Mouse (Mus musculus) B cell, adult 2 months (primary cell): ENCODE results near the gene Rcn3.
A peak's percentile ranks its signal among the peaks of the same experiment; 100 is the strongest.
"Not testable (repeated sequence)": the region's sequence is repeated elsewhere in the genome, so short reads cannot be mapped to it uniquely, and the experiment has no call there.

Source experiments
- DNase-seq, 2 experiments: peaks; one replicate each; pipeline ENCODE4 v3.0.0; 2022

Rcn3 gene

DNA sequence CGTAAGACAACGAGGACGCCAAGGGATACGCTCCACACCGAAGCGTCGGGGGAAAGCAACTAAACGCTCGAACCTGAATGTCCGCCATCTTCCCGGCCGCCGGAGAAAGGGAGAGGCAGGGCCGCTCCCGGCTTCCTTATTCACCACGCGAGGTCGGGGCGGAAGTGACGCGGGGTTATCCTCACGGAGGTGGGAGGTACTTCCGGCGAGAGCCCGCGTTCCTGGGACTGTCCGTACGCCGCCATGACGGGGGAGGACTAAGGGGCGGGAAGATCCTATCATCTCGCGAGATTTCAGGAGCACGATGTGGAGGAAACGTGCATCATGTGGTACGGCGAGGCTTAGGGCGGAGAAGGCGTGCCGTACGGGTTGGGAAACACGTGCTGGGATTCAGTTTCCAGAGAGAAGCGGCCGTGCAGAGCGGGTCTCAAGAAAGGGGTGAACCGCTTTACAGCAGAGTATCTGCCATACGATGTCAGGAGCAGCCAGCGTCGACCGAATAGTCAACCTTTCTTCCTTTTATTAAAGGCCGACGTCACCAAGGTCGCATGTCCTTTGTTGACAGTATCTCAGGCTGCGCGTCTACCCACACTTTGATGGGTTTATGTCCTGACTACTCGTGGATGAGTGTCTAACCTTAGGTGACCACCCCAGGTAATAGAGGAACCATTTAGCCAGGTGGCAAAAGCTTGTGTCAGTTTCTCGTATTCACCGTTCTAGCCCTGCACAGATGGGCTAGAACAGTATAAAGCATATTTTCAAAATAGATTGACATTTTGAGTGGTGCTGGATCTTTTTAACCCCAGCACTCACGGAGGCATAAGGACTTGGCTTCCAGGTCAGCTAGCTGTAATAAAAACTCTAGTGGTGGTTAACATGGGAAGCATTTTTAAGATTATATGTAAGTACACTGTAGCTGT lies 32.5 kb upstream of the Rcn3 start, which contains the start of gene Rps11:
Gene Rps11 (minus strand): TSS at position 216 of the 920 bp plus-strand sequence.
- peak; percentile 98 for DNase-seq

- DNase-seq = peak; percentile 61 to 64
Observed at GRCm38 (mm10) chr7:45123186-45123570, 31.2 kb upstream of the Rcn3 start.

DNA sequence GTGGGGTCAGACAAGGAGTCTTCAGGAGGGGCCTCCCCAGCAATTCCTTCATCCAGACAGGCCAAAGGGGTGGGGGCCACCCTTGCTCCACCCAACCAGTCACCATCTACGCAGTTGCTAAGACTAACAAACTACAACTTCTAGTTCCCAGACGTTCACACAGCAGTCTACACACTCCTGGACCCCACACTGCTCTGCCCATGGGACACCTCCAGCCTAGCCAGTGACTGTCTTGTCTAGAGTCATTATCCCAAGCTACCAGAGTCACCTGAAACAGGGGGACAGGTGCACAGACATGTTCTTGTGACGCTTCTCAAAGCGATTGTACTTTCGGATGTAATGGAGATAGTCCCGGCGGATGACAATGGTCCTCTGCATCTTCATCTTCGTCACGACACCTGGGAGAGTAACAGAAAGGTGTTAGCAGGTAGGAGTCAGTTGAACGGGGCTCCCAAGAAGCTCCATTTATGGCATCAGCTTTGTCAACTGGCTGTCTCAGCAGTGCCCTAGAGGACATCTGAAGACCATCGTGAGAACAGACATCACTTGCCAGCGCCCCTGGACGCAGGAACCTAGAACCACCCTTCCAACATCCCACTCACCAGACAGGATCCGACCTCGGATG lies 30.7 kb upstream of the Rcn3 start:
- peak in 1 of 2 experiments; percentile 23 for DNase-seq

DNA sequence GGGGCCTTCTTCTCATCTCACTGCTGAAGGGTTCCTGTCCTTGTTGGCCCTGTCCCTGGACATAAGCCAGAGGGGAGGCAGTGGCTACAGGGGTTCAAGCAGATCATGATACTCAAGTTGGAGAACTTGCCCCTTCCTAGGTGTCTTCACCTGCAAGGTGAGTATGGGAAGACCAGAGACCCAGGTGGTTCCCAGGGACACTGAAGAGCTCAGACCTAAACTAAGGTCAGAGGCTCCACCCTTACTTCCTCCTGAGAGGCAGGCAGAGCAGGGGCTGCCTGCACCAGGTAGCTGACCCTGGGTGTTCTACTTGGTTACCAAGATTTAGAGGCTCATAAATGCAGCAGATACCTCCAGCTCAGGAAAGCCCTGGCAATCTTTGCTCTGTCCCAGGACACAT lies 29.9 kb upstream of the Rcn3 start:
- no peak for DNase-seq

GRCm38 (mm10) chr7:45121404-45121803 lies 29.4 kb upstream of the Rcn3 start:
- peak; percentile 71 to 72 for DNase-seq

- peak; percentile 34 to 35 for DNase-seq
Observed at GRCm38 (mm10) chr7:45119780-45120709, 28.0 kb upstream of the Rcn3 start.

- DNase-seq = no peak
Observed at GRCm38 (mm10) chr7:45118336-45118735, 26.3 kb upstream of the Rcn3 start.

DNA sequence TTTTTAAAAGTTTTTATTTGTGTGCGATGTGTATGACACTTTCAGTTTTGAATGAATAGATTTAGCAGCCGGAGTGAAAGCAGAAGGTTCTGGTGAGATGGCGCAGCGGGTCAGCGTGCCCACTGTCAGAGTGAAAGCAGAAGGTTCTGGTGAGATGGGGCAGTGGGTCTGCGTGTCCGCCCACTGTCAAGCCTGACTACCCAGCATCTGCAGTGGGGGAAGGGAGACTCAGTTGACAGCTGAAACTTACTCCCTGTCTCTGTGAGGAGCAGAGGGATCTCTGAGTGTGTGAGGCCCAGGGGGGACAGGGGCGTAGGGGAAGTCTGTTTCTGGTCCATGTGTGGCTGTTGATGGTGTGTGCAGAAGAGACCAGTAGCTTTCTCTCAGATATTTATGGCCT lies 25.5 kb upstream of the Rcn3 start:
- DNase-seq = peak; percentile 33 to 34

DNA sequence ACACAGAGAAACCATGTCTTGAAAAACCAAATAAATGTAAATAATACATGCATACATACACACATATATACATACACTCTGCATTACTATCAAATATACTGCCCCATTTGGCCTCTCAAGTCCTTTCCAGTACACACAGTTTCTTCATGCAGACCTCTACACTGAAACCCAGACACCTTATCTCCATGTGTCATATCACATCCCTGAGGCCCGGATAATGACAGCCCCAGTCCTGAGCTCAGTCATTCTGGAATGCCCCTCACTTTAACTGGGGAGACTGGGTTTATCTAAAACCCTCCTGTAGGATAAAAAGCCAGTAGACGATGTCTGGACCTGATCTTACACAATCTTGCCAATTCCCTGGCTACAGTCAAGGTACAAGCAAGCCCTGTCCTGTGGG lies 21.5 kb upstream of the Rcn3 start:
- DNase-seq = no peak

GRCm38 (mm10) chr7:45112529-45112928 lies 20.5 kb upstream of the Rcn3 start:
- DNase-seq = no peak

DNA sequence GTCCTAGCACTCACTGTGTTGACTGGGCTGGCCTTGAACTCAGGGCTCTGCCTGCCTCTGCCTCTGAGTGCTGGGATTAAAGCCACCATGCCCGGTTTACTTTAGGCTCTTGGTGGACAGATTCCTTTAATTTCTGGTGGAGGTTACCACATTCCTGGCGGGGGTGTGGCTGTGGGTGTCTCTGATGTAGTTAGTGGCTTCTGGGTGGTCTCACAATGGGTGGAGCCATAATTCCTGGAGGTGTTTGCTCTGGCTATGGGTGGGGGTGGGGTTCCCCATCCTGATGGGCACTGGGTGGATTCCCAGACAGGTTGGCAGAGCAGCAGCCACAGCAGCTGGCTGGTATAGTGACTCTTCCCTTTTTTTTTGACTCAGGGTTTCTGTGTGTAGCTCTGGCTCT lies 19.9 kb upstream of the Rcn3 start:
- no peak for DNase-seq

DNA sequence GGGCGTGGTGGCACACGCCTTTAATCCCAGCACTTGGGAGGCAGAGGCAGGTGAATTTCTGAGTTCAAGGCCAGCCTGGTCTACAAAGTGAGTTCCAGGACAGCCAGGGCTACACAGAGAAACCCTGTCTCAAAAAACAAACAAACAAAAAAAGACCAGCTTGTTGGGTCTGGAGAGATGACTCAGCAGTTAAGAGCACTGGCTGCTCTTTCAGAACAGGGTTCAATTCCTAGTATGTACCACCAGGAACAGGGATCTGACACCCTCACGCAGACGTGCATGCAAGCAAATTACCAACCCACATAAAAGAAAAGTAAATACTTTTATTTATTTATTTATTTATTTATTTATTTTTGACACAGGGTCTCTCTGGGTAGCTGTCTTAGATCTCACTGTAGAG lies 18.1 kb upstream of the Rcn3 start:
- not testable (repeated sequence) for DNase-seq

GRCm38 (mm10) chr7:45107052-45107645 lies 15.1 kb upstream of the Rcn3 start:
- no peak for DNase-seq

- DNase-seq = no peak
Observed at GRCm38 (mm10) chr7:45106441-45106840, 14.4 kb upstream of the Rcn3 start.

- DNase-seq = no peak
Observed at GRCm38 (mm10) chr7:45105491-45105890, 13.5 kb upstream of the Rcn3 start.

DNA sequence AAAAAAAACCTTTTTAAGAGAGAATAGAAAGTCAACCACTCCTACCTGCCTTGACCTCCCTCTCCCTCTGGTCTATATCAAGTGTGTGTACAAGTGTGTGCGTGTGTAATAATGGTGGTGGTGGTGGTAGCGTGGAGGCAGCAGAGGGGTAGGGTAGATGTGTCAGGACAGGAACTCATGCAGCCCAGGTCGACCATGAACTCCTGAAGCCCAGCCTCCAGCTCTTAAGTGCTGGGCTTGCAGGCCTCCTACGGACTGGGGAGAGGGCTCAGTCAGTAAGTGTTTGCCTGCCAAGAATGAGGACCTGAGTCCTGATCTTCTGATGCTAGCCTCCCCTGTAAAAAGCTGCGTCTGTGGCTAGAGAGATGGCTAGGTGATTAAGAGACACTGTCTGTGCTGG lies 12.9 kb upstream of the Rcn3 start:
- no peak for DNase-seq

- DNase-seq = no peak
Observed at GRCm38 (mm10) chr7:45103652-45104180, 11.7 kb upstream of the Rcn3 start, which contains the start of gene Fcgrt. Gene Fcgrt (minus strand): TSS chr7:45103851.

DNA sequence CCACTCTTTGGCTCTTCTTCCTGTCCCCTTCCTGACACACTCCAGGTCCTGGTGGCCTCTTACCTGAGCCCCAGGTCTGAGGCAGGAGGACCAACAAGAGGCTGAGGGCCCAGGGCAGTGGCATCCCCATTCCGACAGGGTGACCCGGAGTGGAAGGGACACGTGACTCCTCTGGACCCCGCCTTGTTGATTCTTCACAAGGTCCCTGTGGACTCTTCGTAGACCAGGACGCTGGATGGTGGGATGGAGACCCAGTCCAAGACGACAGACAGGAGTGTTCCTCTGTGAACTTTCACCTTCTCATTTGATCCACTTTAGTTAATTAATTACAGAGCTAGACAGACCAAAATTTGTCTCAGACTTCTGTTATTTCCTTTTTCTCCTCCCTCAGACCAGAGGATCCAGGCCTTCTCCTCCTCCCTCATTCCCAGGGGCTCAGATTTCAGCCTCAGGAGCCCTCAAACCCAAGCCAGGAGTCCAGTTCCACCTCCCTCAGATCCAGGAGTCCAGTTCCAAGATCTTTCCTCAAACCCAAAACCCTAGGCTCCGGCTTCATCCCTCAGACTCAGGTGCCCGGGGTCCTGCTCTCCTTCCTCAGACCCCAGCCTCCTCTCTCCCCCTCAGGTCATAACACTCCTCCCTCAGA lies 11.0 kb upstream of the Rcn3 start:
- DNase-seq = no peak

DNA sequence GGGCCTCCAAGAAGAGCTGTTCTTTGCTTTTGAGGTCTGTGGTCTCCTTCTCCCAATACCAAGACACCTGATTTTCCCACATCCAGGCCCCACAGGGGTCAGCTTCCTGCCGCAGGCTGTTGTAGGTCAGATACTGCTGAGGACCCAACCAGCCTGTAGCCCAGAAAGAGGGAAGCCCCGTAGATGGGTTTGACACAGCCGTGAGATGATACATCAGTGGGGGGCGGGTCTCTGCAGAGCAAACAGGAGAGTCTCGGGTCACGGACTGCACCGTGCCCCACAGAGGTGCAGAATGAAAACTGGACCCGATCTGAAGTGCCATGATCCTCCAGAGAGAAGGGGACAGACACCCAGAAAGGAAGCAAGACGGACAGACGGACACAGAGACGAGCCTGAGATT lies 10.4 kb upstream of the Rcn3 start:
- DNase-seq = no peak

GRCm38 (mm10) chr7:45100046-45100445 lies 8.0 kb upstream of the Rcn3 start:
- DNase-seq = no peak

GRCm38 (mm10) chr7:45098541-45099240 lies 6.7 kb upstream of the Rcn3 start:
- peak; percentile 48 to 51 for DNase-seq
